Mouse (Mus musculus) neural tube, embryonic 15.5 days (tissue): Measurements from ENCODE around the gene Bad. TPM values are rescaled to one million over a fixed set of nuclear protein-coding genes. Genes with fewer than 3 reads are reported as not detected.
"Not testable (repeated sequence)": the region's sequence is repeated elsewhere in the genome, so short reads cannot be mapped to it uniquely, and the experiment has no call there.

Experiments used
- ATAC-seq: fragments of 200-750 bp; cut with Nextera tagmentation; 2 replicates; pipeline ENCODE4 v1.8.0; 2017; ENCODE audit warnings: mild to moderate bottlenecking, moderate TSS enrichment, moderate library complexity; ENCODE audit not compliant: low FRiP score
- H3K27ac ChIP-seq: fragments of 300-500 bp; sonication (generic); replicated peaks from 2 replicates; pipeline ENCODE4 v1.5.1; 2015; ENCODE audit warnings: mild to moderate bottlenecking, inconsistent platforms
- H3K27me3 ChIP-seq: fragments of 300-500 bp; sonication (generic); replicated peaks from 2 replicates; pipeline ENCODE4 v1.6.1; 2015; ENCODE audit warnings: inconsistent platforms
- H3K36me3 ChIP-seq: fragments of 300-500 bp; sonication (generic); 2 replicates; pipeline ENCODE4 v1.6.1; 2015; ENCODE audit warnings: inconsistent platforms
- H3K4me1 ChIP-seq: fragments of 300-500 bp; sonication (generic); 2 replicates; pipeline ENCODE4 v1.6.1; 2015; ENCODE audit warnings: inconsistent platforms
- H3K4me2 ChIP-seq: fragments of 300-500 bp; sonication (generic); 2 replicates; pipeline ENCODE4 v1.6.1; 2015; ENCODE audit warnings: inconsistent platforms, mild to moderate bottlenecking, moderate library complexity
- H3K4me3 ChIP-seq: fragments of 300-500 bp; sonication (generic); replicated peaks from 2 replicates; pipeline ENCODE4 v1.5.1; 2015; ENCODE audit warnings: mild to moderate bottlenecking, inconsistent platforms
- H3K9ac ChIP-seq: fragments of 300-500 bp; sonication (generic); replicated peaks from 2 replicates; pipeline ENCODE4 v1.6.1; 2015; ENCODE audit warnings: mild to moderate bottlenecking, inconsistent platforms
- H3K9me3 ChIP-seq: fragments of 300-500 bp; sonication (generic); replicated peaks from 2 replicates; pipeline ENCODE4 v1.6.1; 2016; ENCODE audit warnings: inconsistent platforms
- WGBS: fragments of 180-500 bp; shearing (Covaris S2); methylation state at CpG from one replicate; pipeline ENCODE4 v1.1.7; 2015; ENCODE audit warnings: mixed read lengths; 5-methylcytosine and 5-hydroxymethylcytosine counted together
- polyA plus RNA-seq: library from polyadenylated mRNA; unstranded; fragments of >200 nt; fragmentation: Nextera tagmentation; extraction: Ambion mirVana; gene quantifications from 2 replicates; pipeline ENCODE4 v1.2.1, GENCODE M21; 2015

Bad gene
- polyA plus RNA-seq, 1 experiment from 2014 or later = 90.9 TPM

- H3K9ac ChIP-seq = peak overlapping the region; percentile 73; the same call in 1 of the 2 replicates
Measured at GRCm38 (mm10) chr19:6907811-6908540, 33.7 kb upstream of the Bad start.

GRCm38 (mm10) chr19:6909021-6909420, 32.6 kb upstream of the Bad start:
- peak overlapping the region; percentile 73 for H3K4me2 ChIP-seq
- 8% methylated on average over 11 of the region's 11 CpGs for WGBS
- H3K36me3 ChIP-seq = peaks cover 61% of the 10 kb centered on the region
- H3K9ac ChIP-seq = peak overlapping the region; percentile 73
- no peaks in the 10 kb centered on the region for H3K9me3 ChIP-seq
- H3K4me3 ChIP-seq = peak overlapping the region; percentile 64
- peak overlapping the region; percentile 98 for H3K27ac ChIP-seq
- no peak for ATAC-seq
- no peaks in the 10 kb centered on the region for H3K27me3 ChIP-seq
- peaks cover 38% of the 10 kb centered on the region for H3K4me1 ChIP-seq

More at GRCm38 (mm10) chr19:6907811-6908540, 33.7 kb upstream of the Bad start:
- H3K36me3 ChIP-seq = peaks cover 52% of the 10 kb centered on the region
- no peak for ATAC-seq
- no peaks in the 10 kb centered on the region for H3K9me3 ChIP-seq
- peaks cover 38% of the 10 kb centered on the region for H3K4me1 ChIP-seq
- peak overlapping the region; percentile 73 for H3K4me2 ChIP-seq
- WGBS = 92% methylated on average over 7 of the region's 7 CpGs
- peak overlapping the region; percentile 64 for H3K4me3 ChIP-seq
- no peak overlapping the region for H3K27ac ChIP-seq
- H3K27me3 ChIP-seq = no peaks in the 10 kb centered on the region

- peak; percentile 94 for ATAC-seq
- H3K4me3 ChIP-seq = peak within 1 kb of the TSS; percentile 64
- H3K36me3 ChIP-seq = peaks cover 56% of the 10 kb centered on the region
- H3K4me2 ChIP-seq = peak within 1 kb of the TSS; percentile 73
- peak within 1 kb of the TSS; percentile 73 for H3K9ac ChIP-seq
- peaks cover 38% of the 10 kb centered on the region for H3K4me1 ChIP-seq
- H3K9me3 ChIP-seq = no peaks in the 10 kb centered on the region
- peak within 1 kb of the TSS; percentile 98 for H3K27ac ChIP-seq
- WGBS = under 1% methylated on average over 65 of the region's 65 CpGs
- H3K27me3 ChIP-seq = no peaks in the 10 kb centered on the region
Measured at GRCm38 (mm10) chr19:6909507-6910289, 32.0 kb upstream of the Bad start, which contains the start of the genes Trmt112 and Prdx5. Gene Trmt112, plus strand, starts transcription at chr19:6909698. Gene Prdx5, minus strand, starts transcription at chr19:6910106.

GRCm38 (mm10) chr19:6910306-6910705, 31.4 kb upstream of the Bad start:
- Histone ChIP-seq H3K4me2 (peak overlapping the region; percentile 73), H3K4me1 (peaks cover 38% of the 10 kb centered on the region), H3K9ac (peak overlapping the region; percentile 73), H3K27ac (peak overlapping the region; percentile 98), H3K4me3 (peak overlapping the region; percentile 64), H3K36me3 (peaks cover 50% of the 10 kb centered on the region)
- not testable (repeated sequence) for H3K9me3 ChIP-seq, H3K27me3 ChIP-seq
- ATAC-seq = peak; percentile 15
- WGBS = under 1% methylated on average over 24 of the region's 30 CpGs

GRCm38 (mm10) chr19:6911101-6912074, 30.3 kb upstream of the Bad start:
- 86% methylated on average over 19 of the region's 19 CpGs for WGBS
- H3K4me3 ChIP-seq = peak overlapping the region; percentile 64; the same call in 1 of the 2 replicates
- ATAC-seq = no peak
- H3K27me3 ChIP-seq = no peaks in the 10 kb centered on the region
- H3K9ac ChIP-seq = no peak overlapping the region
- peaks cover 38% of the 10 kb centered on the region for H3K4me1 ChIP-seq
- H3K9me3 ChIP-seq = no peaks in the 10 kb centered on the region
- H3K36me3 ChIP-seq = peaks cover 41% of the 10 kb centered on the region
- peak overlapping the region; percentile 73 for H3K4me2 ChIP-seq
- H3K27ac ChIP-seq = no peak overlapping the region

GRCm38 (mm10) chr19:6912205-6912970, 29.3 kb upstream of the Bad start:
- H3K4me3 ChIP-seq = no peak overlapping the region
- ATAC-seq = no peak
- H3K9ac ChIP-seq = no peak overlapping the region
- H3K4me2 ChIP-seq = no peak overlapping the region
- H3K27ac ChIP-seq = no peak overlapping the region
- peaks cover 31% of the 10 kb centered on the region for H3K4me1 ChIP-seq
- 96% methylated on average over 15 of the region's 15 CpGs for WGBS
- no peaks in the 10 kb centered on the region for H3K9me3 ChIP-seq
- peaks cover 32% of the 10 kb centered on the region for H3K36me3 ChIP-seq
- no peaks in the 10 kb centered on the region for H3K27me3 ChIP-seq

- no peak overlapping the region for H3K9ac ChIP-seq
- WGBS = 87% methylated on average over 6 of the region's 6 CpGs
- no peak overlapping the region for H3K4me2 ChIP-seq
- no peak for ATAC-seq
- no peaks in the 10 kb centered on the region for H3K27me3 ChIP-seq
- no peak overlapping the region for H3K27ac ChIP-seq
- H3K4me1 ChIP-seq = peaks cover 25% of the 10 kb centered on the region
- peaks cover 32% of the 10 kb centered on the region for H3K36me3 ChIP-seq
- no peaks in the 10 kb centered on the region for H3K9me3 ChIP-seq
- H3K4me3 ChIP-seq = no peak overlapping the region
Measured at GRCm38 (mm10) chr19:6913036-6913435, 28.6 kb upstream of the Bad start.

GRCm38 (mm10) chr19:6913991-6914390, 27.7 kb upstream of the Bad start:
- Histone ChIP-seq H3K4me2 (no peak overlapping the region), H3K9ac (no peak overlapping the region), H3K4me1 (peaks cover 19% of the 10 kb centered on the region), H3K36me3 (peaks cover 32% of the 10 kb centered on the region), H3K27me3 (no peaks in the 10 kb centered on the region), H3K9me3 (no peaks in the 10 kb centered on the region), H3K4me3 (no peak overlapping the region), H3K27ac (no peak overlapping the region)
- no peak for ATAC-seq
- WGBS = 85% methylated on average over 11 of the region's 11 CpGs

- 95% methylated on average over 9 of the region's 9 CpGs for WGBS
- Histone ChIP-seq H3K4me1 (peaks cover 24% of the 10 kb centered on the region), H3K9me3 (no peaks in the 10 kb centered on the region), H3K9ac (no peak overlapping the region), H3K27ac (no peak overlapping the region), H3K4me3 (no peak overlapping the region), H3K27me3 (no peaks in the 10 kb centered on the region), H3K36me3 (peaks cover 32% of the 10 kb centered on the region), H3K4me2 (no peak overlapping the region)
- no peak for ATAC-seq
Measured at GRCm38 (mm10) chr19:6914540-6914939, 27.1 kb upstream of the Bad start.

- H3K27me3 ChIP-seq = no peaks in the 10 kb centered on the region
- H3K9me3 ChIP-seq = no peaks in the 10 kb centered on the region
- WGBS = 91% methylated on average over 4 of the region's 4 CpGs
- no peak overlapping the region for H3K4me3 ChIP-seq
- H3K36me3 ChIP-seq = peaks cover 32% of the 10 kb centered on the region
- peaks cover 31% of the 10 kb centered on the region for H3K4me1 ChIP-seq
- no peak overlapping the region for H3K9ac ChIP-seq
- H3K27ac ChIP-seq = no peak overlapping the region
- ATAC-seq = no peak
- H3K4me2 ChIP-seq = no peak overlapping the region
Measured at GRCm38 (mm10) chr19:6915276-6915675, 26.4 kb upstream of the Bad start.
